Mouse (Mus musculus) lung, adult 2 months (tissue): Measurements from ENCODE around the gene Itpk1.

ENCODE experiments used
- CTCF ChIP-seq: fragments of 200-500 bp; IDR thresholded peaks from 2 replicates; pipeline ENCODE4 v1.5.1; 2011; ENCODE audit warnings: mild to moderate bottlenecking, low read length, control low read depth; ENCODE audit not compliant: insufficient read depth
- POLR2A ChIP-seq: fragments of 200-500 bp; IDR thresholded peaks from 2 replicates; pipeline ENCODE4 v1.6.1; 2011; ENCODE audit warnings: low read depth, mild to moderate bottlenecking, control low read depth, low read length, borderline replicate concordance; ENCODE audit errors: extremely low read depth

DNA sequence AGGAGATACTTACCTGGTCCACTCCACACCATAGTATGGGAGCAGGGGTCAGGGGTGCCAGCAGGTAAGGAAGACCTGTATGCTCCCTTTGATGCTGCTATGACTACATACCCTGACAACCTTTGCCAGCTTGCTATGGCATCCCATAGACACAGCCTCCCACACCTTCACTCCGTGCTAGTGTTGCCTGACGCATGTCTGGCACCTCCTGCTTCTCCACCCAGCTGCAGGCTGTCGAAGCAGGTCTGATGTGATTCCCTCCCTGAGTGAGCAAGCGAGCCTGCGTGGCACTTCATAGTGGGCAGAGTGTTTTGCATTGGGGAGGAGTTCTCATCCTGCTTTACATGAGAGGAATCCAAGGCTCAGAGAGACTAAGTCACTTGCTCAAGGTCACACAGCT lies 147.4 kb downstream of the Itpk1 start:
- no peak for TF ChIP-seq CTCF
- TF ChIP-seq POLR2A: no peak
